Mouse (Mus musculus): ENCODE results near the gene Duox1. TPM values are rescaled to one million over a fixed set of nuclear protein-coding genes. Genes with fewer than 3 reads are reported as not detected.

Duox1 gene
- polyA plus RNA-seq, 1 experiment from 2014 or later, result 0.67 TPM

GRCm38 (mm10) chr2:122298596-122299490 is 16.6 kb upstream of the Duox1 start, which contains the start of gene Duoxa2:
Gene Duoxa2 (plus strand): TSS chr2:122298900.
- H3K4me3 ChIP-seq (ENCODE audit: low read depth, low read length), result peak within 1 kb of the TSS; percentile 26
- H3K9me3 ChIP-seq (ENCODE audit: control insufficient read depth, low read length), result no peaks in the 10 kb centered on the region
- ATAC-seq (ENCODE audit: low read depth) (no peak), DNase-seq (ENCODE audit: low spot score) (peak; percentile 58)
- no peaks in the 10 kb centered on the region for H3K36me3 ChIP-seq (ENCODE audit: control insufficient read depth, insufficient read depth, low read length)
- no peak within 1 kb of the TSS for H3K27ac ChIP-seq (replicated peaks; ENCODE audit: low read depth, low read length)
- 1% methylated on average over 43 of the region's 43 CpGs for WGBS
- H3K4me2 ChIP-seq (ENCODE audit: low read depth, low read length), result peak within 1 kb of the TSS; percentile 51
- peaks cover 10% of the 10 kb centered on the region for H3K4me1 ChIP-seq (ENCODE audit: control insufficient read depth, insufficient read depth, low read length)
- H3K27me3 ChIP-seq (replicated peaks; ENCODE audit: control insufficient read depth, insufficient read depth, low read length), result peaks cover 97% of the 10 kb centered on the region
- no peak within 1 kb of the TSS for H3K9ac ChIP-seq (ENCODE audit: low read depth, low read length)

- H3K9me3 ChIP-seq (ENCODE audit: control insufficient read depth, low read length), result no peaks in the 10 kb centered on the region
- no peak overlapping the region for H3K4me2 ChIP-seq (ENCODE audit: low read depth, low read length)
- H3K9ac ChIP-seq (ENCODE audit: low read depth, low read length), result no peak overlapping the region
- DNase-seq (ENCODE audit: low spot score), result no peak
- no peak overlapping the region for H3K4me3 ChIP-seq (ENCODE audit: low read depth, low read length)
- no peak overlapping the region for H3K27ac ChIP-seq (replicated peaks; ENCODE audit: low read depth, low read length)
- peaks cover 10% of the 10 kb centered on the region for H3K4me1 ChIP-seq (ENCODE audit: control insufficient read depth, insufficient read depth, low read length)
- no peaks in the 10 kb centered on the region for H3K36me3 ChIP-seq (ENCODE audit: control insufficient read depth, insufficient read depth, low read length)
- no peak for ATAC-seq (ENCODE audit: low read depth)
- peaks cover 94% of the 10 kb centered on the region for H3K27me3 ChIP-seq (replicated peaks; ENCODE audit: control insufficient read depth, insufficient read depth, low read length)
- WGBS, result 8% methylated on average over 14 of the region's 14 CpGs
Measured at GRCm38 (mm10) chr2:122299911-122300655, 15.4 kb upstream of the Duox1 start.

- Histone ChIP-seq H3K4me2 (ENCODE audit: low read depth, low read length) (peak overlapping the region; percentile 67; the same call in 1 of the 2 replicates), H3K27me3 (replicated peaks; ENCODE audit: control insufficient read depth, insufficient read depth, low read length) (peaks cover 89% of the 10 kb centered on the region), H3K27ac (replicated peaks; ENCODE audit: low read depth, low read length) (no peak overlapping the region), H3K4me1 (ENCODE audit: control insufficient read depth, insufficient read depth, low read length) (peaks cover 10% of the 10 kb centered on the region), H3K9me3 (ENCODE audit: control insufficient read depth, low read length) (no peaks in the 10 kb centered on the region), H3K9ac (ENCODE audit: low read depth, low read length) (no peak overlapping the region), H3K4me3 (ENCODE audit: low read depth, low read length) (peak overlapping the region; percentile 42; the same call in 1 of the 2 replicates), H3K36me3 (ENCODE audit: control insufficient read depth, insufficient read depth, low read length) (no peaks in the 10 kb centered on the region)
- WGBS, result 3% methylated on average over 14 of the region's 14 CpGs
- DNase-seq (ENCODE audit: low spot score), result no peak
- no peak for ATAC-seq (ENCODE audit: low read depth)
Measured at GRCm38 (mm10) chr2:122300656-122301020, 14.8 kb upstream of the Duox1 start.

GRCm38 (mm10) chr2:122301081-122301920 is 14.2 kb upstream of the Duox1 start:
- no peaks in the 10 kb centered on the region for H3K9me3 ChIP-seq (ENCODE audit: control insufficient read depth, low read length)
- no peak overlapping the region for H3K27ac ChIP-seq (replicated peaks; ENCODE audit: low read depth, low read length)
- 0 out of 2 replicates have a peak, but pooled peaks have one; percentile 31 for ATAC-seq (ENCODE audit: low read depth)
- DNase-seq (ENCODE audit: low spot score), result no peak
- peak overlapping the region; percentile 67 for H3K4me2 ChIP-seq (ENCODE audit: low read depth, low read length)
- H3K9ac ChIP-seq (ENCODE audit: low read depth, low read length), result peak overlapping the region; percentile 48
- WGBS, result under 1% methylated on average over 41 of the region's 48 CpGs
- H3K4me3 ChIP-seq (ENCODE audit: low read depth, low read length), result peak overlapping the region; percentile 42
- peaks cover 10% of the 10 kb centered on the region for H3K4me1 ChIP-seq (ENCODE audit: control insufficient read depth, insufficient read depth, low read length)
- no peaks in the 10 kb centered on the region for H3K36me3 ChIP-seq (ENCODE audit: control insufficient read depth, insufficient read depth, low read length)
- peaks cover 86% of the 10 kb centered on the region for H3K27me3 ChIP-seq (replicated peaks; ENCODE audit: control insufficient read depth, insufficient read depth, low read length)

GRCm38 (mm10) chr2:122301921-122302573 is 13.4 kb upstream of the Duox1 start:
- H3K27ac ChIP-seq (replicated peaks; ENCODE audit: low read depth, low read length), result no peak overlapping the region
- H3K4me3 ChIP-seq (ENCODE audit: low read depth, low read length), result peak overlapping the region; percentile 42
- ATAC-seq (ENCODE audit: low read depth), result no peak
- no peaks in the 10 kb centered on the region for H3K36me3 ChIP-seq (ENCODE audit: control insufficient read depth, insufficient read depth, low read length)
- peak overlapping the region; percentile 48 for H3K9ac ChIP-seq (ENCODE audit: low read depth, low read length)
- H3K4me2 ChIP-seq (ENCODE audit: low read depth, low read length), result peak overlapping the region; percentile 67
- DNase-seq (ENCODE audit: low spot score), result no peak
- H3K9me3 ChIP-seq (ENCODE audit: control insufficient read depth, low read length), result no peaks in the 10 kb centered on the region
- peaks cover 10% of the 10 kb centered on the region for H3K4me1 ChIP-seq (ENCODE audit: control insufficient read depth, insufficient read depth, low read length)
- WGBS, result 5% methylated on average over 23 of the region's 23 CpGs
- H3K27me3 ChIP-seq (replicated peaks; ENCODE audit: control insufficient read depth, insufficient read depth, low read length), result peaks cover 87% of the 10 kb centered on the region

- H3K36me3 ChIP-seq (ENCODE audit: control insufficient read depth, insufficient read depth, low read length), result no peaks in the 10 kb centered on the region
- H3K4me3 ChIP-seq (ENCODE audit: low read depth, low read length), result no peak overlapping the region
- H3K27ac ChIP-seq (replicated peaks; ENCODE audit: low read depth, low read length), result no peak overlapping the region
- peaks cover 84% of the 10 kb centered on the region for H3K27me3 ChIP-seq (replicated peaks; ENCODE audit: control insufficient read depth, insufficient read depth, low read length)
- WGBS, result 13% methylated on average over 9 of the region's 9 CpGs
- ATAC-seq (ENCODE audit: low read depth), result no peak
- H3K9me3 ChIP-seq (ENCODE audit: control insufficient read depth, low read length), result no peaks in the 10 kb centered on the region
- DNase-seq (ENCODE audit: low spot score), result peak; percentile 81
- H3K9ac ChIP-seq (ENCODE audit: low read depth, low read length), result no peak overlapping the region
- peak overlapping the region; percentile 67; the same call in 1 of the 2 replicates for H3K4me2 ChIP-seq (ENCODE audit: low read depth, low read length)
- peaks cover 10% of the 10 kb centered on the region for H3K4me1 ChIP-seq (ENCODE audit: control insufficient read depth, insufficient read depth, low read length)
Measured at GRCm38 (mm10) chr2:122302574-122303241, 12.8 kb upstream of the Duox1 start.

GRCm38 (mm10) chr2:122304544-122304943 is 10.9 kb upstream of the Duox1 start:
- ATAC-seq (ENCODE audit: low read depth) (no peak), DNase-seq (ENCODE audit: low spot score) (no peak)
- Histone ChIP-seq H3K4me2 (ENCODE audit: low read depth, low read length) (no peak overlapping the region), H3K4me1 (ENCODE audit: control insufficient read depth, insufficient read depth, low read length) (peaks cover 10% of the 10 kb centered on the region), H3K27me3 (replicated peaks; ENCODE audit: control insufficient read depth, insufficient read depth, low read length) (peaks cover 74% of the 10 kb centered on the region), H3K9ac (ENCODE audit: low read depth, low read length) (no peak overlapping the region), H3K4me3 (ENCODE audit: low read depth, low read length) (no peak overlapping the region), H3K9me3 (ENCODE audit: control insufficient read depth, low read length) (no peaks in the 10 kb centered on the region), H3K36me3 (ENCODE audit: control insufficient read depth, insufficient read depth, low read length) (no peaks in the 10 kb centered on the region), H3K27ac (replicated peaks; ENCODE audit: low read depth, low read length) (no peak overlapping the region)
- WGBS, result 86% methylated on average over 6 of the region's 6 CpGs
